Mouse (Mus musculus): Measurements from ENCODE around the gene Mroh2a.

GRCm38 (mm10) chr1:88213061-88213460 is 13.7 kb upstream of the Mroh2a start:
- no peak for TF ChIP-seq ZC3H11A (IDR thresholded peaks at IDR 0.05; ENCODE audit: borderline replicate concordance, low read depth, low read length)
- TF ChIP-seq HCFC1 (IDR thresholded peaks at IDR 0.05; ENCODE audit: borderline replicate concordance, insufficient read depth, low read length): no peak

Data from ES-E14 (cell line).